Mouse (Mus musculus) heart, embryonic 16.5 days (tissue): ENCODE measurements around the gene Samm50. TPM values are rescaled to one million over a fixed set of nuclear protein-coding genes. Genes with fewer than 3 reads are reported as not detected.

Experiments used
- ATAC-seq: fragments of 200-750 bp; cut with Nextera tagmentation; replicated peaks from 2 replicates; pipeline ENCODE4 v1.8.0; 2017; ENCODE audit warnings: moderate number of reproducible peaks; ENCODE audit not compliant: insufficient read depth, low FRiP score; ENCODE audit errors: extremely low read depth
- H3K27ac ChIP-seq: fragments of 300-500 bp; sonication (generic); 2 replicates; pipeline ENCODE4 v1.5.1; 2014; ENCODE audit warnings: mild to moderate bottlenecking, low read length, control low read depth, moderate library complexity
- H3K27me3 ChIP-seq: fragments of 300-500 bp; sonication (generic); 2 replicates; pipeline ENCODE4 v1.6.1; 2014; ENCODE audit warnings: low read length, mixed read lengths; ENCODE audit not compliant: control insufficient read depth, insufficient read depth
- H3K36me3 ChIP-seq: fragments of 300-500 bp; sonication (generic); 2 replicates; pipeline ENCODE4 v1.6.1; 2014; ENCODE audit not compliant: control insufficient read depth, insufficient read depth
- H3K4me1 ChIP-seq: fragments of 300-500 bp; sonication (generic); 2 replicates; pipeline ENCODE4 v1.6.1; 2014; ENCODE audit warnings: low read length, mixed read lengths; ENCODE audit not compliant: control insufficient read depth, insufficient read depth
- H3K4me2 ChIP-seq: fragments of 300-500 bp; sonication (generic); 2 replicates; pipeline ENCODE4 v1.6.1; 2014; ENCODE audit warnings: low read depth, mild to moderate bottlenecking, control low read depth, low read length
- H3K4me3 ChIP-seq: fragments of 300-500 bp; sonication (generic); 2 replicates; pipeline ENCODE4 v1.5.1; 2014; ENCODE audit warnings: mild to moderate bottlenecking, control low read depth, low read length
- H3K9ac ChIP-seq: fragments of 300-500 bp; sonication (generic); 2 replicates; pipeline ENCODE4 v1.6.1; 2014; ENCODE audit warnings: low read length, control low read depth
- H3K9me3 ChIP-seq: fragments of 300-500 bp; sonication (generic); replicated peaks from 2 replicates; pipeline ENCODE4 v1.6.1; 2016; ENCODE audit warnings: low read length; ENCODE audit not compliant: control insufficient read depth
- WGBS: fragments of 180-500 bp; shearing (Covaris S2); extraction: QIAGEN DNeasy Blood & Tissue Kit; methylation state at CpG from one replicate; pipeline ENCODE4 v1.1.7; 2014; 5-methylcytosine and 5-hydroxymethylcytosine counted together
- polyA plus RNA-seq: library from polyadenylated mRNA; unstranded; fragments of >200 nt; fragmentation: Nextera tagmentation; extraction: Ambion mirVana; gene quantifications from 2 replicates; pipeline ENCODE4 v1.2.1, GENCODE M21; 2015

Gene Samm50
- polyA plus RNA-seq, 1 experiment from 2014 or later = 159 TPM

GRCm38 (mm10) chr15:84256254-84256850, 64.3 kb downstream of the Samm50 start:
- H3K4me1 ChIP-seq = peaks cover 53% of the 10 kb centered on the region
- no peak overlapping the region for H3K27ac ChIP-seq
- no peak overlapping the region for H3K4me3 ChIP-seq
- H3K9ac ChIP-seq = no peak overlapping the region
- H3K36me3 ChIP-seq = no peaks in the 10 kb centered on the region
- ATAC-seq = no peak
- H3K4me2 ChIP-seq = no peak overlapping the region
- H3K9me3 ChIP-seq = no peaks in the 10 kb centered on the region
- H3K27me3 ChIP-seq = no peaks in the 10 kb centered on the region
- 62% methylated on average over 12 of the region's 12 CpGs for WGBS

DNA sequence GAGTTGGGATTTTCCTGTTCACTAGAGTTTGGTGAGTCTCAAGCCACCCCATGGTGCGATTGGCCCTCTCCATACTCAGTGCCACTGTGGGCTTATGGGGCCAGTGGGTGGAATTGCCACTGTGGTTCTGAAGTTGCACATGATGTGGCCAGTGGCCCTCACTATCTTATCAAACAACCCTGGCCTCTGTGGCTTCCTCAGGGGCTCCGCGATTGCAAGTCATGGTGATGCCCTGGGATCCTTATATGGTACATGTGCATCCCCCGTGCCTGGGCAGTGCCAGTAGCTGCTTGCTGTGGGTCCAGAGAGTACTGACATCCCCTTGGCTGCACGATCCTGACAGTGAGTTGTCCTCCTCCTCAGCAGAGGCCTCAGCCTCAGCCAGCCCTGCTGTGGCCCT, 64.8 kb downstream of the Samm50 start:
- Histone ChIP-seq H3K4me1 (peaks cover 48% of the 10 kb centered on the region), H3K9me3 (no peaks in the 10 kb centered on the region), H3K36me3 (no peaks in the 10 kb centered on the region), H3K27ac (no peak overlapping the region), H3K4me3 (no peak overlapping the region), H3K4me2 (no peak overlapping the region), H3K27me3 (no peaks in the 10 kb centered on the region), H3K9ac (no peak overlapping the region)
- 53% methylated on average over 5 of the region's 5 CpGs for WGBS
- no peak for ATAC-seq

GRCm38 (mm10) chr15:84258602-84259355, 66.7 kb downstream of the Samm50 start:
- Histone ChIP-seq H3K4me2 (no peak overlapping the region), H3K9ac (no peak overlapping the region), H3K27ac (no peak overlapping the region), H3K4me3 (no peak overlapping the region), H3K27me3 (no peaks in the 10 kb centered on the region), H3K4me1 (peaks cover 38% of the 10 kb centered on the region), H3K9me3 (no peaks in the 10 kb centered on the region), H3K36me3 (no peaks in the 10 kb centered on the region)
- no peak for ATAC-seq
- WGBS = 74% methylated on average over 9 of the region's 9 CpGs

GRCm38 (mm10) chr15:84260123-84260822, 68.2 kb downstream of the Samm50 start:
- Histone ChIP-seq H3K27ac (no peak overlapping the region), H3K27me3 (no peaks in the 10 kb centered on the region), H3K9ac (no peak overlapping the region), H3K4me1 (peaks cover 29% of the 10 kb centered on the region), H3K4me3 (no peak overlapping the region), H3K36me3 (no peaks in the 10 kb centered on the region), H3K9me3 (no peaks in the 10 kb centered on the region), H3K4me2 (no peak overlapping the region)
- no peak for ATAC-seq
- 35% methylated on average over 22 of the region's 22 CpGs for WGBS

DNA sequence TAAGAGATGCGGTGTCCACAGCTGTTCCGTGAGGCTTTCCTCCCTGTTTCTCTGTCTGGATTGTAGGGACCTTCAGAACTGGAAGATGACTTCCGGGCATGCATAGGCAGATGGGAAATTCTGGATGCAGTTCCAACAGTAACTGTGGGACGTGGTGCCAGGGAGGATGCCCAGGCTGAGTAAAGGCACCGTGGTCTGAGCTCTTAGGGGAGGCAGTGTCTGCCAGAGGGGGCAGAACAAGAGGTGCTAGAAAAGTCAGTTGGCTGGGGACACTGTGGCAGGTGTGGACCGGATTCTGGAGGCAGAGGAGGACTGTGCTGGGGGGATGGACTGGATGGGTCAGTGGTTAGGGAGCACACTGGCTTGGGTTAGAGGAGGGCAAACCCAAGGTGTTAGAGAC, 70.6 kb downstream of the Samm50 start:
- peaks cover 29% of the 10 kb centered on the region for H3K4me1 ChIP-seq
- H3K36me3 ChIP-seq = no peaks in the 10 kb centered on the region
- no peak overlapping the region for H3K4me3 ChIP-seq
- 90% methylated on average over 6 of the region's 6 CpGs for WGBS
- no peak overlapping the region for H3K27ac ChIP-seq
- H3K9ac ChIP-seq = no peak overlapping the region
- H3K27me3 ChIP-seq = no peaks in the 10 kb centered on the region
- H3K4me2 ChIP-seq = no peak overlapping the region
- no peaks in the 10 kb centered on the region for H3K9me3 ChIP-seq
- ATAC-seq = no peak

- no peaks in the 10 kb centered on the region for H3K9me3 ChIP-seq
- no peak overlapping the region for H3K4me3 ChIP-seq
- 48% methylated on average over 2 of the region's 2 CpGs for WGBS
- H3K36me3 ChIP-seq = no peaks in the 10 kb centered on the region
- no peak overlapping the region for H3K4me2 ChIP-seq
- no peak overlapping the region for H3K9ac ChIP-seq
- ATAC-seq = no peak
- H3K27me3 ChIP-seq = no peaks in the 10 kb centered on the region
- no peak overlapping the region for H3K27ac ChIP-seq
- peaks cover 22% of the 10 kb centered on the region for H3K4me1 ChIP-seq
Observed at GRCm38 (mm10) chr15:84263573-84263972, 71.5 kb downstream of the Samm50 start.

- WGBS = 68% methylated on average over 11 of the region's 11 CpGs
- no peak overlapping the region for H3K9ac ChIP-seq
- no peaks in the 10 kb centered on the region for H3K9me3 ChIP-seq
- ATAC-seq = no peak
- no peaks in the 10 kb centered on the region for H3K27me3 ChIP-seq
- H3K4me2 ChIP-seq = no peak overlapping the region
- peaks cover 23% of the 10 kb centered on the region for H3K4me1 ChIP-seq
- peak overlapping the region; percentile 70; the same call in 1 of the 2 replicates for H3K27ac ChIP-seq
- H3K4me3 ChIP-seq = no peak overlapping the region
- no peaks in the 10 kb centered on the region for H3K36me3 ChIP-seq
Observed at GRCm38 (mm10) chr15:84265141-84265540, 73.1 kb downstream of the Samm50 start.

DNA sequence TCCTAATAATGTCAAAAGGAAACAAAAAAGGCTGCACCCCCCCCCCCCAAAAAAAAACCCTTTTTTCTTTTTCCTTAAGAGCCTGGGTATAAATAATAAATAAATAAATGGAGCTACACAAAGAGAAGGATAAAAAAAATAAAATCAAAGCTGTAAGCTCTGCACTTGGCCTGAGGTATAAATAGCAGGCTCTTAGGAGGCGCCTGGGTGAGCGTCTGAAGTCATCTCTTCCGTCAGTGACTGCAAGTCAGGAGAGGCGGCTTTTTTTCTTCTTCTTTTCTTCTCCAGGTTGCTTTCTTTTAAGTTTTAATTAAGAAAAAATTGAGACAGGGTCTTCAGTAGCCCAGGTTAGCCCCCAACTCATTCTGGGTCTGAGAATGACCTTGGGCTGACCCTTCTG, 74.2 kb downstream of the Samm50 start:
- 41% methylated on average over 4 of the region's 4 CpGs for WGBS
- Histone ChIP-seq H3K36me3 (no peaks in the 10 kb centered on the region), H3K4me1 (peaks cover 26% of the 10 kb centered on the region), H3K9me3 (no peaks in the 10 kb centered on the region), H3K4me2 (no peak overlapping the region; the same call in 1 of the 2 replicates), H3K27ac (peak overlapping the region; percentile 70), H3K9ac (0 out of 2 replicates have a peak overlapping the region, but pooled peaks have one; percentile 24), H3K27me3 (no peaks in the 10 kb centered on the region), H3K4me3 (no peak overlapping the region)
- ATAC-seq = no peak
